Mouse (Mus musculus): ENCODE measurements around the gene Slc27a2.

DNA sequence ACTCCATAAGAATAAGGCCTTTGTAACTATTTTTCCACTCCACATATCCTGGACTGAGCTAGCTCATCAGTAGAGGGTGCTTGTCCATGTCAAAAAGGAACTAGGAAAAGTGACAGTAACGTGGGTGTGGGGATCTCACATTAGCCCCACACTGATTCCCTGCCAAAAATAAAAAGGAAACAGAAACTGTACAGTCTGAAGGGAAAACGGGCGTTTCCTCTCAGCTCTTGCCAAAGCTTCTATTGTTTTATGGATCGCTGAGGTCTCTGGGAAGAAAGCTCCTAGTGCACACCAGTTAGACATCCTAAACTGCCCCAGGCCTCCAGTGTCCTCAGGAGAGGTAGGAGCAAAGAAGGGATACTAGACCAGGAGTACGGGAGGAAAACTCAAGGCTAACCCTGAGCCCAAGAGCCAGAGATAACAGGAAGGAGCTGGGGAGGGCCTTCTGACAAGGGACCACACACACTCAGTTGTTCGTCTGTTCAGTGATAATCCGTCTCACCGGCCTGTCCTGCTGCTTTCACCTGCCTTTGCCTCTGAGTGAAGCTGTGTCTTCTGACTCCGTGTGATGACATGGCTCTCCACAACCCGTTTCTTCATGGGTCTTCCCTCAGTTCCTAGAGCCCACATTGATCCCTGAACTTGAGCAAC is 55.5 kb downstream of the Slc27a2 start:
- TF ChIP-seq CTCF (IDR thresholded peaks at IDR 0.05; ENCODE audit: extremely low read depth, insufficient read length, insufficient replicate concordance, low read depth, low read length), result no peak
- no peak for TF ChIP-seq POLR2A (IDR thresholded peaks at IDR 0.05; ENCODE audit: low read depth, low read length)
